26 mouse cellular contexts compared by ENCODE assay signal in genomic region chr9:99432478-99432877, GRCm38 (mm10). TPM values are rescaled to one million over a fixed set of nuclear protein-coding genes. Genes with fewer than 3 reads are reported as not detected.
A peak's percentile ranks its signal among the peaks of the same experiment; 100 is the strongest.
DNase-seq lines count a peak whose midpoint lies in the region; ATAC-seq lines count a peak whose summit lies in the region.
"Had no signal": no experiment of that assay in that cellular context is flagged by ENCODE, and none has a peak within 500 bp of the region (broad histone marks: within the 10 kb centered on the region; RNA-seq: fewer than 3 reads in every experiment).

No protein-coding gene starts in this region.

- no peak overlapping the region for H3K4me3 ChIP-seq in liver, embryonic 15.5 days (replicated peaks)
- H3K4me3 ChIP-seq: forebrain, embryonic 10.5 days; hindbrain, embryonic 12.5 days; limb, embryonic 12.5 days; midbrain, embryonic 12.5 days had no signal

- H3K9me3 ChIP-seq in liver, embryonic 15.5 days (replicated peaks) = no peaks in the 10 kb centered on the region
- H3K9me3 ChIP-seq: forebrain, embryonic 10.5 days; hindbrain, embryonic 12.5 days; limb, embryonic 12.5 days; midbrain, embryonic 12.5 days had no signal

- no peak overlapping the region for H3K4me2 ChIP-seq in liver, embryonic 15.5 days
- H3K4me2 ChIP-seq: hindbrain, embryonic 12.5 days; limb, embryonic 12.5 days; lung, embryonic 14.5 days; midbrain, embryonic 12.5 days had no signal

- H3K9ac ChIP-seq in liver, embryonic 15.5 days = no peak overlapping the region
- H3K9ac ChIP-seq: forebrain, postnatal 0 days; hindbrain, embryonic 12.5 days; limb, embryonic 12.5 days; lung, embryonic 14.5 days; midbrain, embryonic 12.5 days had no signal

- no peaks in the 10 kb centered on the region for H3K36me3 ChIP-seq in liver, embryonic 15.5 days (replicated peaks)
- H3K36me3 ChIP-seq: forebrain, embryonic 10.5 days; hindbrain, embryonic 12.5 days; limb, embryonic 12.5 days; midbrain, embryonic 12.5 days had no signal

- H3K27ac ChIP-seq in liver, embryonic 15.5 days (replicated peaks) = no peak overlapping the region
- H3K27ac ChIP-seq: forebrain, embryonic 10.5 days; hindbrain, embryonic 12.5 days; limb, embryonic 12.5 days; macrophage; midbrain, embryonic 12.5 days; stomach, postnatal 0 days had no signal

- peaks cover 38% of the 10 kb centered on the region for H3K27me3 ChIP-seq in liver, embryonic 15.5 days

- peaks cover 30% of the 10 kb centered on the region for H3K4me1 ChIP-seq in liver, embryonic 15.5 days (replicated peaks)

- WGBS in liver, embryonic 15.5 days (ENCODE audit: insufficient replicate concordance) = 27% methylated on average over 4 of the region's 4 CpGs

- peak; percentile 33 for ATAC-seq in granulocyte monocyte progenitor cell, adult 5-6 weeks (replicated peaks; ENCODE audit: poor library complexity, severe bottlenecking)
- peak; percentile 45; the same call in 1 of the 2 replicates for ATAC-seq in liver, embryonic 15.5 days (ENCODE audit: insufficient read depth)
- ATAC-seq: CD4-positive, CD25-positive, alpha-beta regulatory T cell, adult 4 months; forebrain, postnatal 0 days; inflammation-experienced regulatory T-cells, adult 6 months had no signal

- peak; percentile 26 for DNase-seq in 3T3-L1 (ENCODE audit: low read depth, low spot score)
- DNase-seq in 416B (ENCODE audit: low read depth) = peak; percentile 49
- no peak for DNase-seq in ovary, postnatal 14 days (ENCODE audit: low spot score)
- no peak for DNase-seq in ovary, postnatal 36 days (ENCODE audit: low spot score)
- DNase-seq in cerebellum, adult 9-10 months = no peak
- DNase-seq: adrenal gland, postnatal 25 days; forebrain, postnatal 0 days; kidney, adult 8-10 months; kidney, postnatal 25 days; layer of hippocampus, adult 9-11 months; lung, embryonic 14.5 days; right cerebral cortex, adult 18-20 months had no signal

RNA-seq across cellular contexts. Expression of gene Mras, which starts 4.7 kb away (rescaled TPM):
- total RNA-seq in granulocyte monocyte progenitor cell, adult 5-6 weeks (2014; fragmentation: Nextera tagmentation) = 6.7 and 19.6 TPM in 2 replicates
- 3.2 and 9.2 TPM in 2 replicates for total RNA-seq in granulocyte monocyte progenitor cell, adult 5-6 weeks (2017)
- polyA plus RNA-seq in liver, embryonic 15.5 days (2015; fragmentation: Nextera tagmentation; extraction: Ambion mirVana) = 2.5 and 3.2 TPM in 2 replicates
- total RNA-seq: monocyte, adult 5-6 weeks had no signal
- polyA plus RNA-seq: CD4-positive, CD25-positive, alpha-beta regulatory T cell, adult 4 months had no signal

RNA-seq across cellular contexts. Expression of gene Nme9, which starts 18.8 kb away (rescaled TPM):
- not detected in 2 replicates for total RNA-seq in granulocyte monocyte progenitor cell, adult 5-6 weeks (2014; fragmentation: Nextera tagmentation)
- not detected in 2 replicates for total RNA-seq in granulocyte monocyte progenitor cell, adult 5-6 weeks (2017)
- polyA plus RNA-seq in liver, embryonic 15.5 days (2015; fragmentation: Nextera tagmentation; extraction: Ambion mirVana) = not detected in 2 replicates
- total RNA-seq: adrenal gland, postnatal 25 days; ES-E14; gastrocnemius, adult 18-20 months; monocyte, adult 5-6 weeks had no signal
- polyA plus RNA-seq: CD4-positive, CD25-positive, alpha-beta regulatory T cell, adult 4 months; forebrain, embryonic 10.5 days; inflammation-experienced regulatory T-cells, adult 6 months; limb, embryonic 12.5 days; lung, embryonic 14.5 days; macrophage; midbrain, embryonic 12.5 days; neural tube, embryonic 11.5 days; stomach, postnatal 0 days had no signal

Comparison
In these comparisons a context has a peak if more than half of its experiments do, and no peak if none do; other contexts are left out.
1. DNase-seq: peak in 3T3-L1 (single experiment) and 416B (single experiment); none in ovary, postnatal 14 days (single experiment), ovary, postnatal 36 days (single experiment) and cerebellum, adult 9-10 months (single experiment).